Mouse (Mus musculus) megakaryocyte, embryonic 14.5 days (primary cell): ENCODE measurements around the gene Nav1. TPM values are rescaled to one million over a fixed set of nuclear protein-coding genes. Genes with fewer than 3 reads are reported as not detected.

Source experiments
- H3K27me3 ChIP-seq: replicated peaks from 2 replicates; pipeline ENCODE3; 2012; ENCODE audit warnings: inconsistent platforms
- H3K36me3 ChIP-seq: replicated peaks from 2 replicates; pipeline ENCODE3; 2012; ENCODE audit warnings: low read length, inconsistent platforms, mixed read lengths
- H3K4me1 ChIP-seq: 2 replicates; pipeline ENCODE4 v1.6.1; 2012; ENCODE audit warnings: inconsistent platforms
- H3K4me3 ChIP-seq: replicated peaks from 2 replicates; pipeline ENCODE3; 2012; ENCODE audit warnings: moderate library complexity, mild to moderate bottlenecking, inconsistent platforms
- H3K9me3 ChIP-seq: 2 replicates; pipeline ENCODE4 v1.6.1; 2012; ENCODE audit warnings: inconsistent platforms
- FLI1 ChIP-seq: IDR thresholded peaks from 2 replicates; pipeline ENCODE4 v1.6.1; 2012; ENCODE audit warnings: low read length, inconsistent platforms, mixed read lengths
- GATA1 ChIP-seq: IDR thresholded peaks from 3 replicates; pipeline ENCODE4 v1.6.1; 2012; ENCODE audit warnings: mixed read lengths, low read length, inconsistent platforms, borderline replicate concordance
- polyA plus RNA-seq: library from polyadenylated mRNA; stranded (reverse); fragments of >175 nt; gene quantifications from 2 replicates; pipeline ENCODE4 v1.2.3, GENCODE M21; 2012; ENCODE audit warnings: low replicate concordance; ENCODE audit not compliant: insufficient read depth

The Nav1 gene
- polyA plus RNA-seq, 1 experiment: 13.4 TPM

- Histone ChIP-seq H3K27me3 (peaks cover 4% of the 10 kb centered on the region), H3K4me1 (peaks cover 46% of the 10 kb centered on the region), H3K4me3 (peak overlapping the region; percentile 88), H3K9me3 (no peaks in the 10 kb centered on the region), H3K36me3 (peaks cover 70% of the 10 kb centered on the region)
- TF ChIP-seq FLI1 (no peak), GATA1 (no peak)
Measured at GRCm38 (mm10) chr1:135584587-135585541, 22.2 kb downstream of the Nav1 start.

GRCm38 (mm10) chr1:135583678-135584515, 23.2 kb downstream of the Nav1 start:
- TF ChIP-seq FLI1: no peak
- TF ChIP-seq GATA1: no peak
- H3K36me3 ChIP-seq: peaks cover 71% of the 10 kb centered on the region
- H3K4me3 ChIP-seq: no peak overlapping the region
- peaks cover 45% of the 10 kb centered on the region for H3K4me1 ChIP-seq
- peaks cover 4% of the 10 kb centered on the region for H3K27me3 ChIP-seq
- no peaks in the 10 kb centered on the region for H3K9me3 ChIP-seq

- H3K27me3 ChIP-seq: peaks cover 4% of the 10 kb centered on the region
- no peak for TF ChIP-seq GATA1
- TF ChIP-seq FLI1: no peak
- peaks cover 72% of the 10 kb centered on the region for H3K36me3 ChIP-seq
- no peaks in the 10 kb centered on the region for H3K9me3 ChIP-seq
- H3K4me3 ChIP-seq: no peak overlapping the region
- H3K4me1 ChIP-seq: peaks cover 40% of the 10 kb centered on the region
Measured at GRCm38 (mm10) chr1:135583081-135583677, 23.9 kb downstream of the Nav1 start.

DNA sequence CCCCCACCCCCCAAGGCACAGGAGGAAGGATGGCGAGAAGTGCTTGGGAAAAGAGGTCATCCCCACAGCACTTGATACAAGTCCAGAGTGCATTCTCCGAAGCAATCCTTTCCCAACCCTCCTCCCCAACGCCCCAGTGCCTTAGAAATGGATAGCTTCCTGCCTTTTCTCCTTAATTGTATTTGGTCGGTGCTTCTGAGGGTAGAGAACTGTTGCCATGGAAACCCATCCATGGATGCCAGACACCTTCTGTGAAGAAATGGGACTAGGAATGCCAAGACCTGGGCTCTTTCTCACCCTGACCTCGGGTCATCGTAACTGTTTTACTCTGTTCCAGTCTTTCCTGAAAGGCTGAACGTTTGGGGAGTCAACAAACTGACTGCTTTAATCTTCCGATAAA, 26.1 kb downstream of the Nav1 start:
- H3K4me3 ChIP-seq: no peak overlapping the region
- TF ChIP-seq GATA1 (no peak), FLI1 (no peak)
- peaks cover 21% of the 10 kb centered on the region for H3K4me1 ChIP-seq
- peaks cover 78% of the 10 kb centered on the region for H3K36me3 ChIP-seq
- H3K9me3 ChIP-seq: no peaks in the 10 kb centered on the region
- H3K27me3 ChIP-seq: peaks cover 4% of the 10 kb centered on the region

GRCm38 (mm10) chr1:135579111-135579510, 28.0 kb downstream of the Nav1 start:
- Histone ChIP-seq H3K36me3 (peaks cover 87% of the 10 kb centered on the region), H3K9me3 (no peaks in the 10 kb centered on the region)

GRCm38 (mm10) chr1:135577793-135578192, 29.3 kb downstream of the Nav1 start:
- Histone ChIP-seq H3K4me1 (peaks cover 10% of the 10 kb centered on the region), H3K27me3 (no peaks in the 10 kb centered on the region), H3K9me3 (no peaks in the 10 kb centered on the region), H3K4me3 (no peak overlapping the region), H3K36me3 (peaks cover 87% of the 10 kb centered on the region)
- TF ChIP-seq FLI1 (no peak), GATA1 (no peak)

More at GRCm38 (mm10) chr1:135579111-135579510, 28.0 kb downstream of the Nav1 start:
- Histone ChIP-seq H3K4me3 (no peak overlapping the region), H3K27me3 (no peaks in the 10 kb centered on the region), H3K4me1 (peaks cover 10% of the 10 kb centered on the region)
- TF ChIP-seq FLI1 (no peak), GATA1 (no peak)

GRCm38 (mm10) chr1:135575393-135575792, 31.7 kb downstream of the Nav1 start:
- Histone ChIP-seq H3K36me3 (peaks cover 81% of the 10 kb centered on the region), H3K4me3 (no peak overlapping the region), H3K4me1 (peaks cover 5% of the 10 kb centered on the region), H3K9me3 (no peaks in the 10 kb centered on the region), H3K27me3 (no peaks in the 10 kb centered on the region)
- TF ChIP-seq FLI1: no peak
- TF ChIP-seq GATA1: no peak

GRCm38 (mm10) chr1:135574451-135575208, 32.5 kb downstream of the Nav1 start:
- no peaks in the 10 kb centered on the region for H3K9me3 ChIP-seq
- TF ChIP-seq GATA1: no peak
- TF ChIP-seq FLI1: no peak
- no peaks in the 10 kb centered on the region for H3K27me3 ChIP-seq

More at GRCm38 (mm10) chr1:135574451-135575208, 32.5 kb downstream of the Nav1 start:
- Histone ChIP-seq H3K4me1 (peaks cover 5% of the 10 kb centered on the region), H3K4me3 (no peak overlapping the region), H3K36me3 (peaks cover 75% of the 10 kb centered on the region)
